Mouse (Mus musculus): Measurements from ENCODE around the gene Zcchc24. TPM values are rescaled to one million over a fixed set of nuclear protein-coding genes. Genes with fewer than 3 reads are reported as not detected.

Gene Zcchc24
- total RNA-seq, 2 experiments from 2014 or later, result 33.3 to 35.7 TPM

DNA sequence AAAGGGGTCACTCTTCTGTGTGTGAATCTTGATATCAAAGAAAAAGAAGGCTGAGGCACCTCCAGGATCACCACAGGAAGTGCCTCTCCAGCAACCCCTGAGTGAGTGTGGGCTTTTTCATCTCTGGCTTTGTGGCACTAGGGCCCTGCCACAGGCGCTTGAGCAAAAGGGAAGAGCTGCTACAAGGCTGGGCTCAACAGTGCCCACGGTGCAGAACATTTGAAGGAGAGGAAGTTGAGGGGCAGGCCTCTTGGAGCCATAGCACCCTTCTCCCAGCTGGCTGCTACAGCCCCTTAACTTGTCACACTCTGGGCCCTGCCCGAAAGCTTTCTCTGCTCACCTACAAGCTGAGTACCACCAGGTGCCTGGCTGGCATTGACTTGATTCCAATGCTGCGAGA is 16.4 kb upstream of the Zcchc24 start:
- intact Hi-C loops (cut with DNase I), result no loop called here
- DNase-seq (ENCODE audit: low spot score), result no peak

DNA sequence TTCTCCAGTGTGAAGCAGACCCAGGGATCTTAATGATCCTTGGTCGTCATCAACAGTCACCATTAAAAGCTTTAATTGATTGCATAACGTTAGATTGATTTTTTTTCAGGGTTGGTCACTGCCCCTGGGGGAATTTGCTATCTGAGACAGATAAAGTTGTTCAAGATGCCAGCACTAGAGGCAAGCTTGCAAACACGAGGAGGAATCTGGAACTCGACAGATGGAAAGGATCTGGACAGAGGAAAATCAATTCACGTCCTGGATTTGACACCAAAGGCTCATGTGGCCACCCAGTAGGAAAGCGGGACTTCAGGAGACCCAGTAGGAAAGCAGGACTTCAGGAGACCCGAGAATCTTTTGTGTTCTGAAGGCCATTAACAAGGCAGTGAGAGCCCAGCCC is 14.4 kb upstream of the Zcchc24 start:
- no peak for DNase-seq (ENCODE audit: low spot score)
- intact Hi-C loops (cut with DNase I), result no loop called here

DNA sequence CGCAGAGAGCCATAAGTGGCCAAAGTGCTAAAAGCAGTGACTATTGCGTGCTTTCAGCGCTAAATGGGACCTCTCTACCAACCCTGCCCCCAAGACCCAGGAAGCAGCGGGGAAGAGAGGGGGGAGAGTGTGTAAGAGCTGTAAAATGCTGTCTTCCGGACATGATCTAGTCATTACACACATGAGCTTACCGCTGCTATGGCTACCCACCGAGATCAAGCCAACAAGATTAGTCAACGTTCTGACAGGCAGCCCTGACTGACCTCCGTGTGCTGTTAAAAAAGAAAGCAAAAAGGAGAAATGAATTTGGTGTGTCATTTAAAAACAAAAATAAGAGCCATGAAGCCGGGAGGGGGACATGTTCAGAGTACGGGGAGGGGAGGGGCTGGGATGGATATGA is 11.8 kb upstream of the Zcchc24 start:
- DNase-seq (ENCODE audit: low spot score), result no peak
- intact Hi-C loops (cut with DNase I), result no loop called here

DNA sequence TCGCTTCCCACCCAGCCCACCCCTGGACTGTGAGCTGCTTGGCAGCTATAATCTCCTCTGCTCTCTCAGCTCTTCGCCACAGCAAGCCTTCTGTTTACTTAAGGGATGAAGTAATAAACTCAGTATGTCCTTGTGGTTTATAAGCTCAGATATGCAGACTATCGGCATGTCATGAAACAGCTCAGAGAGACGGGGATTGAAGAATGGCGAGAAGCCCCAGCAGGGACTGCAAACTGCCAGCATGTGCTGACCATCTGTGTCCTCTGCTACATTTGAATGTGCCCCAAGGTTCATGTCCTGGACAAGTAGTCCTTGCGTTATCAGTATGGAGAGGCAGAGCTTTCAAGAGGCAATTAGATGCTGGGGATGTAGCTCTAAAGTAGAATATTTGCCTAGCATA is 7.5 kb upstream of the Zcchc24 start:
- peak; percentile 49 for DNase-seq (ENCODE audit: low spot score)
- intact Hi-C loops (cut with DNase I), result no loop called here

DNA sequence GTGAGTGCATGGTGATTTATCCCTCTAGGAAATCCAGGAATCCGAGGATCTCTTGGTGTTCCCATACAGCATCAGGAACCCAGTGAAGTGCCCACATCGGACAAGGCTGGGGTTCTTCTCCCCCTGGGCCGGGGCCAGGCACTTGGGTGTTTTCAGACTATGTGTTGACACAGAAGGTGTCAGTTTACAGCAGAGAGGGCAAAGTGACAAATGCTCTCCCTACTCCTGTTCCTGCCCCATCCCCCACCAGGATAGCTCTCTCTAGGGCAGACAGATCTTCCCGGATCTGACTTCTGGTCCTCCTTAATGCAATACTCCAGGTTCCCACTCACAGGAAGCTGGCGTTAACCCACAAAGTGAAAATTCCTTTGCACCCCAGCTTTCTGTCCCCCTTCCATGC is 5.3 kb upstream of the Zcchc24 start:
- intact Hi-C loops (cut with DNase I), result no loop called here
- no peak for DNase-seq (ENCODE audit: low spot score)

DNA sequence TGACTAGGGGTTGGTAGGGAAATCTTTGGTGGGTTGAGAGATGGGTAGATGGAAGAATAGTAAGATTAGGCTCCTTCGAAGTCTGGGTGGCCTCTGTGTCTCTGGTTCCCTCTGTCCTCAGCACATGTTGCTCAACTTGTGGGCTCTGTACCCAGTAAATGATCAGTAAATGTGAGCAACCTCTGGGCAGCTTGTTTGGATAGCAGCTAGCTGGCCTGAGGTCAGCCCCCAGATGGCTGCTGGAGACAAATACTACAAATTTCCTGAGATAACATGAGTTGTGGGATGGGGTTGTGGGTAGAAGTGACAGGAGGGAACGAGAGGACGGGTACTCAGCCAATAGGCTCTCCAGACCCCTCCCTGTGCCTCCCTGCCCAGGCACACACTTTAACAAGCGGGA is 4.2 kb upstream of the Zcchc24 start:
- intact Hi-C loops (cut with DNase I), result no loop called here
- no peak for DNase-seq (ENCODE audit: low spot score)

DNA sequence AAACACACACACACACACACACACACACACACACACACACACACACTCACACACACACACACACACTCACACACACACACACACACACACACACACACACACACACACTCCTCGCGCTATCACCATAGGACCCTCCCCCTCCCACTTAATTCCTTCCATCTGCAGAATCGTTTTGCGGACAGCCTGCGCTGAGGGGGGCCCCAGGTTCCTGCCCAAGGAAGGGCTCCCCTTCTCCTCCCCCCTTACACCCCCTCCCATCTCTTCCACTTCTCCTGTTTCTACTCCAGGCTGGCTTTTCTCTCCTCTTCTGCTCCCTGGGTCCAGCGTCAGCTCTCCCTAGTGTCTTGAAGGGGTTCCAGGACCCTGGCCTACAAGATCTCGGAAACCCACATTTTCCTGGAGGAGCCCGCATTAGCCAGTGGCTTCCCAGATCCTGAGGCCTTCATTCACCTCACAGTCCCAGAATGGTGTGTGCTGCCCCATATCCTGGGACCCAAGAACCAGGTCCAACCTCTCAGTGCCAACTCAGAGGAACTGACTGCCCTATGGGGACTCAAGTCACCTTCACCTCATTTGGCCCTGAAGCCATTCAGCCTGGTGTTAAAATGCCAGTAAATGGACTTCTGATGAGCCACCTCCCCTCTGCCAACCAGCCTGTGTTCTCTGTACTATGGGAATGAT is 927 bp upstream of the Zcchc24 start:
- intact Hi-C loops (cut with DNase I), result loop anchor here (5.0 kb wide), 1 partner anchor 42 kb away; no protein-coding TSS in a partner anchor
- DNase-seq (ENCODE audit: low spot score), result no peak

DNA sequence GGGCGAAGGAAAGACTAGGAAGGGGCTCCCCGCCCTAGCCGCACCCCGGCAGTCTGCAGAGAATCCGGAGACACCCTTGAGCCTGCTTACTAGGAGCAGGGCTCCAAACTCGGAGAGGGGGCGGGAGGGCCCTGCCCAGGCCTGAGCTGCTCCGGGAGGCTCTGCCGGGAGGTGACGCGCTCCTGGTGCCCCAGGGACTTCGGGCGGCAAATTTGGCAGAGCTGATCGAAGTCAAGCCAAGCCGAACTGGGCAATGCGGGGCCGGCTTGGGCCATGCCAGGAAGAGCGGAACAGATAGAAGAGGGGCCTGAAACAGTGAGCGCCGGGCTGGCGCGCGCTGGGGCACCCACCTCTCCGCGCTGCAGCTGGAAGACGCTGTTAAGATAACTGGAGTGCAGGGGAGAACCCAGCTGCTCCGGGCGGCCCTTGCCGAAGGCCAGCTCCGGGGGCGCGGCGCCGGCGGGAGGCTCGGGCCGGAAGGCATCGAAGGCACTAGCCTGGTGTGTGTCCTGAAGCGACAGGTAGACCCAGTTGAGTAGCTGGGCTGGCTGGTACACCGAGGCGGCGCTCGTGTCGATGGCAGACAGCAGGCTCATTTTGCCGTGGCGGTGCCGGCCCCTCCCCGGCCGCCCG is 462 bp downstream of the Zcchc24 start:
- no peak for DNase-seq (ENCODE audit: low spot score)
- intact Hi-C loops (cut with DNase I), result loop anchor here (5.0 kb wide), 1 partner anchor 41 kb away; no protein-coding TSS in a partner anchor

DNA sequence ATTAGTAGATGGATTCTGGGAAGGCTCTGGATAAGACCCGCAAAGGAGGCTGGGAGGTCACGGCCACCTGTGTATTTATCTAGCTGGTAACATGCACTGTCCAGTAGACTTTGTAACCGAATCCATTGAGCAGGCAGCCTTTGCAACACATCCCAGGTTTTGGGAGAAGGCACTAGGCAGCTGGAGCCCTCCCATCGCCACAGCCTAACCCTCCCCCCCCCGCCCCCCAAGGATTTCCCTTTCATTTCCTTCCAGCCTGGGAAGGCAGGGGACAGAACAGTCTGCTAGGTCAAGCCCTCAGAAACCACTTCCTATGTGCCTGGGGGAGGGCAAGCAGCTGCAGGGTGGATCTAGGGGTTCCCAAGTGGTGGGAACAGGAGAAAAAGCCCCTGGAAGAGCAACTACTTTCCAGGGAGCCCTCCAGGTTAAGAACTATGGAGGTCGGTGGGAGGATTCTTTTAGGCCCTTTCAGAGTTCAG is 1.1 kb downstream of the Zcchc24 start:
- DNase-seq (ENCODE audit: low spot score), result no peak
- intact Hi-C loops (cut with DNase I), result loop anchor here (5.0 kb wide), 1 partner anchor 40 kb away; no protein-coding TSS in a partner anchor

DNA sequence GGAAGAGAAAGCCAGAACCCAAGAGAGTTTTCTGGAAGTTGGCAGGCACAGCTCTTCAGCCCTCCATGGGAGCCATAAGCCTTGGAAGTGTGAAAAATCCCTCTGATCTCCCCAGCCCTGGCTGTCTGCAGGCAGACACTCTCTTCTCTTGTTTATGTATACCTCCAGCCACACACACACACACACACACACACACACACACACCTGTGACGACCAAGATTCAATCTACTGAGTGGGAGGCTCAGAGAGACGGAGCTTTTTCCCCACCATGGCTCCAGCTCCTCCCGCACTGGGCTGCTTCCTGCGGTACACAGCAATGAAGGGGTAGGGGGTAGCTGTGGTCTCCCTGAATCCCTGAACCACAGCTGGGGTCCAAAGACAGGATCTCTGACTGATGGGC is 2.4 kb downstream of the Zcchc24 start:
- no peak for DNase-seq (ENCODE audit: low spot score)
- intact Hi-C loops (cut with DNase I), result loop anchor here (5.0 kb wide), 1 partner anchor 39 kb away; no protein-coding TSS in a partner anchor

DNA sequence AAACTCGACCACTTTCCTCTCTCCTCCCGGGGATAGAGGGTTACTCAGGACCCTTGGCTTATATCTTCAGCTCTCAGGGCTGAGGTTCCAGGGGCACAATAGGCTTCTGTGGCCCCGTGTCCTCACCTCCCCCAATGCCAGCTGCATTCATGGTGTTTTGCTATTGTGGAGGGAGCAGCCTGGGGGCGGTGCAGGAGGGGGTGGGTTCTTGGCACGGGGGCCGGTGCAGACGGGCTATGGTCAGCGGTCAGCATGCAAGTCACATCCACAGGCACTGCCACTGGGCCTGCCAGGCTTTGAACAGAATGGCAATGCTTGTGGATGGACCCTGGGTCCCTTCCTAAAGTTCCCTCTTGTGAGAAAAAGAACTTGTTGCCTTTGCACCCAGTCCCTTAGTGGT is 2.9 kb downstream of the Zcchc24 start:
- no peak for DNase-seq (ENCODE audit: low spot score)
- intact Hi-C loops (cut with DNase I), result loop anchor here (5.0 kb wide), 1 partner anchor 39 kb away; no protein-coding TSS in a partner anchor

DNA sequence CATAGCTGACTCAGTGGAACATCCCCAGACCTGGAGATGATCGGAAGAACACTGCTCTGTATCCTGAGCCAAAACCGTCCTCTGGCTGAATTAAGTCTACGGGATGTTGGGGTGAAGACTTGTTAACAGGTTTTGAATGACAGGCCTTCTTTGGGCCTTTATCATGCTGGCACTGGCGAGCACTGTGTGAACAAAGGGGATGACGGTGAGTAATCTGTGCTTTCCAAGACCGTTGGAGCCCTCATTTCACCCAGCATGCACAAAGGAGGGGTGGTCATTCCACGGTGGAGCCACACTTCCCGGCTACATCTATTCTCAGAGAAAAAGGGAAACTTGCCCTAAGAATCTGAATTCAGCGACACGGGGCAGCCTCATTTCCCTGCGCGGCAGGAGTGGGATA is 3.7 kb downstream of the Zcchc24 start:
- no peak for DNase-seq (ENCODE audit: low spot score)
- intact Hi-C loops (cut with DNase I), result loop anchor here (5.0 kb wide), 1 partner anchor 38 kb away; no protein-coding TSS in a partner anchor

DNA sequence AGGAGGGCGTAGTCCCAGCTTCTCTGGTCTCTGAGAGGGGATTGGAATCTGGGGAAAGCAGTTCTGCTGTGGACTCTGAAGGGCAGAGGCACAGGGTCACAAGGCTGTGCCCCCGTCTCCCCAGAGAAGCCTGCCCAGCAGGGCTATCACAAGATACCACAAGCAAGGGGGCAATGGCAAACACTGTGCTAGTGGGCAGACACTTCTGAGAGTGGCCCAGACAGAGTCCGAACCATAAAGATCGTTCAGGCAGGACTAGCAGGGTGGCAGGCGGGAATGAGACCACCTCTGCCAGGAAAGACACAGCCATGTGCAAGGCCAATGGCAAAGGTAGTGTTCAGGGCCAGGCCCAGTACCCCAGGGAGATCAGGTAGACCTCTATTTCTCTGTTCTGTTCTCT is 7.7 kb downstream of the Zcchc24 start:
- DNase-seq (ENCODE audit: low spot score), result no peak
- intact Hi-C loops (cut with DNase I), result no loop called here

DNA sequence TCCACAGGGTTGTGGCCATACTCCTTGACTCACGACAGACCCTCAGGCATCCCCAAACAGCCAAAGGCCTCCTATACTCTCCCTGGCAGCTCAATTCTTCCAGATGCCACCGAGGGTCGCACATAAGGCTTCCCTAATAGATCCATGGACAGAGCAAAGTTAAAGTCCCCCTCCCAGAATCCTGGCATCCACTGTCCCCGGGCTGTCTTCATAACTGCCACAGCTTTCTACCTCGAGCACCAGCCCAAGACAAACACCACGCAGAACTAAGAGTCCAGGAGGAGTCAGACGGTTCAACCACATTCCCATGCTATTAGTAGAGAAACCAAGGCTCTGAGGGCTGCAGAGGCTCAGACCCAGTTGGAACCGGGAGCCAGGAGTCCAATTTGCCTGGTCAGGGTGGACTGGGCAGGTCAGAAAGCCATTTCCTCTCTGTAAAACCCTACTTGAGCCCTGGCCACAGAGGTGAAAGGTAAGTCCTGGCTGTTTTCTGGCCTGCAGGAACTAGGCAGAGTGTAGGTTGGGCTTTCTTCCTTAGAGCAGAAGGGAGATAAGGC is 8.8 kb downstream of the Zcchc24 start:
- intact Hi-C loops (cut with DNase I), result no loop called here
- no peak for DNase-seq (ENCODE audit: low spot score)

DNA sequence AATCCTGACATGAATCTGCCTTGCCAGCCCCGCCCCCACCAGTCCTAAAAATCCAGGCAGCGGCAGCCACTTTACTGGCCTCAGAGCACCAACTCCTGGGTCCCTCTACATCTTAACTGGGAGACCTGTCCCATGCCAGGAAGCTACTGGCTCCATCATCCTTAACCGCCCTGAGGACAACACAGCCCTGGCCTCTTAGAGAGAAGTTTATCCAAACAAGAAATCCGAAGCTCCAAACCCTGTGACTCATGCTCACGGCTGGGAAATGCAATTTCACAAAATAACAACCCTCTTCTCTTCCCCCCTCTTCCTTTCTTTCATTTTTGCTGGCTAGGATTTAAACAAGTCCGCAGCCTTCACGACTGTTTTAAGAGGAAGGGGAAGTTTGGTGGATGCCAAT is 9.3 kb downstream of the Zcchc24 start:
- DNase-seq (ENCODE audit: low spot score), result no peak
- intact Hi-C loops (cut with DNase I), result no loop called here

DNA sequence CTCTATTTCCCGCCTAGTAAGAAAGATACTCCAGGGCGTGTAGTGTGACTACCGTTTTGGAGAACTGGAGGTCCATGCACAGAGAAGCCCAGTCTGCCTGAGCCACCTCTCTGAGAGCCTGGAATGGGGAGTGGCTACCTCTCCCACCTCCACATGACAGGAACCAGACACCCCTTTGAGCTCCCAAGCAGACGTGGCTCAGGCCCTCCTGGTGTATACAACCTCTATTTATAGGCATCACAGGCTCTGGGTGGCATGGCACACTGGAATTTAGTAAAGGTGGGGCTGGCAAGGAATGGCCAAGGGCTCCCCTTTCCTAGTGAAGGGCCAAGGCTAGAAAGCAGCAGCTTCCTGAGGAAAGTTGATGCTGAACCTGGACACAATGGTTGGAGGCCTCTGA is 10.9 kb downstream of the Zcchc24 start:
- no peak for DNase-seq (ENCODE audit: low spot score)
- intact Hi-C loops (cut with DNase I), result no loop called here

DNA sequence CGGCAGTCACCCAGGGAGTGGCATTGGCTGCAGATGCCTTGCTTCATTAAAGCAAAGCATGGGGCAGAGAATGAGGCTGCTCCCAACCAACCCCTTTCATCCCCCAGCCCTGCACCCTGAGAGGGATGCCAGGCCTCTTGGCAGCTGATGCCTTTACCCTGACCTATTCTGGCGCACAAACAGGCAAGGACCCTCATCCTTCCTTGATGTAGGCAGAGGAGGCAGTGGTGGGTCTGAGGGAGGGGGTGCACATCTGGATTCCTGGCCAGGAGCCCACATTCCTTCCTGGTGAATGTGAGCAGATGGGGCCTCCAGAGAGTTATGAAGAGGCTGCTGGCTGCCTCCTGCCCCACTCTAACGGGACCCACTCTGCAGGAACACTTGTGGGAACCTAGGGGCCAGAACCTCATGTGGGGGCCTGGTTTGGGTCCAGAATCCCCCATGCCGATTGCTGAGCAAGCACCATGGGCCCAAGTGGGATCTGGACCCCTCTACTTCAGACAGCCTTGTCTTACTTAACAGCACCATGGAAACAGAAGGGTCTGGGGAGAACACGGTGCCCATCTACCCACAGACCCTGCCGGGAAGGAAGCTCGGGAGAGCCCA is 12.4 kb downstream of the Zcchc24 start:
- intact Hi-C loops (cut with DNase I), result no loop called here
- DNase-seq (ENCODE audit: low spot score), result no peak

DNA sequence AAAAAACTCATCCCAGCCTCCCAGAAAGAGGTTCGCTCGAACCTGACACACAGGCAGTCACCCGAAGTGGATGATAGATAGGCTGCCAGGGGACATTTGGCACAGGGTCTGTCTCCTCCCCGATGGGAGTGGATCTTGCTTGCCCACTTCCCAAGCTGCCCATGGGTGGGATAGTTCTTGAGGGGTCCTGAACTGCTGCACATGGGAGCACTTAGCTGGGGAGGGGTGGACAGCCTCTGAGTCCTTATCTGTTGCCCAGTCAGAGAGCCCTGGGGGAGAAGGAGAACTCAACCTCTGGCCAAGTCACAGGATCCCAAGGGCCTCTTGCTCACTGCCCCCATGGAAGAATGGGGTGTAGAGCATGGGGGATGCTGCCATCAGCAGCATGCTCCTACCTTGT is 13.3 kb downstream of the Zcchc24 start:
- no peak for DNase-seq (ENCODE audit: low spot score)
- intact Hi-C loops (cut with DNase I), result no loop called here

DNA sequence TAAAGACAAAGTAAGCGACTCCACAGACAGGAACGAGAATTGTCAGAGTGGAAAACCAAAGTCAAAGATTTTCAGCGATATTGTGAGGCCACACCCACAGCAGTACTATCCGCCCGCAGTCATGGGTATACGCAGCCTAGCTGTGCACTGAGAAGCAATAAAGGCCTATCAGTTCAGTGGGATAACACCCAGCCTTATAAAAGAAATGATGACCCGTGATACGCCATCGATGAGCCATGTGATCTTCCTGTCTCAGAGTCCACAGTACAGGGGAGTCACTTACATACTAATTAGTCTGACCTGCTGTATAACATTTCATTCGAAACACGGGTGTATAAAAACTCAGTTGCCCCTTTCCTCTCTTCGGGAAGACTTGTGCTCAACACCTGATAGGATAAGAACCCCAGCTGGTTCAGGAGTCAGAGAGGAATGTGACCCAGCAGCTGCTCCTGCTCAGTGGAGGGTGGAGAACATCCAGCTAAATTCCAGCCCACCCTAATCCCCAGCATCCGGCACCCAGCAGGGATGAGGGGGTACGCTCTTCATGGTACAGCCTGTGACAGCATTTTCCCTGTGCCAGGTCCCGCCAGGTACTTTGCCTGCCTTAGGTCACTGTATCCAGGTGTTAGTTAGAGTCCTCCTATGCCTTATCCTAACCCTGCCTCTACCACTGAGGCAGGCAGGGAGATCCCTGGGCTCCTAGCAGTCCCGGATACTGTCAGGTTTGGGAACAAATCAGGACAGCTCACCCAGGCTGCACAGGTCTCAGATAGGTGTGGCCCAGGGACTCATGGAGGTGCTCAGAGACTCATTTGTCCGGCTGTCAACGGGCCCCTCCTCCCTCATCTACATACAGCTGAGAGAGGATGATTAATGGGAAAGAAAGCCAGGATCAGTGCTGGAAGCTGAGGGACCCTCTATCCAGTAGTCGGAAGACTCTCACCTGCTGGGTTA is 14.0 kb downstream of the Zcchc24 start:
- DNase-seq (ENCODE audit: low spot score), result no peak
- intact Hi-C loops (cut with DNase I), result no loop called here

DNA sequence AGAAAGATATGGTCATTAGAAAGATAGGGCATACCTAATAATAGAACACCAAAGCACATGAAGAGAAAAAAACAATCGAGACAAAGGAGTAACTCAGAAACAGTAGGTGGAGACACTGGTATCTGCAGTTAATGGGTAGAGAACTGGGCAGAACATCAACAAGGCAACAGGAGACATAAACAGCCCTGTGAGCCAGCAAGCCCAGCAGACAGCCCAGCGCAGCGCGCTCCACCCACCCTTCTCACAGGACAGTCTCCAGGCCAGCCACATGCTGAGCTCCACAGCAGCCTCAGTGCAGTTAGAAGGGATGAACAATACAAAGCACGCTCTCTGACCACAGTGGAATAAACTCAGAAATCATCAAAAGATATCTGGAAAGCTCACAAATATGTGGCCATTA is 15.8 kb downstream of the Zcchc24 start:
- intact Hi-C loops (cut with DNase I), result no loop called here

More for the DNA sequence above, 15.8 kb downstream of the Zcchc24 start:
- DNase-seq (ENCODE audit: low spot score), result peak; percentile 58
